Mouse (Mus musculus): ENCODE results near the gene Rap1gds1. TPM values are rescaled to one million over a fixed set of nuclear protein-coding genes. Genes with fewer than 3 reads are reported as not detected.

Gene Rap1gds1
- polyA plus RNA-seq, 1 experiment from 2014 or later: 56.8 TPM

DNA sequence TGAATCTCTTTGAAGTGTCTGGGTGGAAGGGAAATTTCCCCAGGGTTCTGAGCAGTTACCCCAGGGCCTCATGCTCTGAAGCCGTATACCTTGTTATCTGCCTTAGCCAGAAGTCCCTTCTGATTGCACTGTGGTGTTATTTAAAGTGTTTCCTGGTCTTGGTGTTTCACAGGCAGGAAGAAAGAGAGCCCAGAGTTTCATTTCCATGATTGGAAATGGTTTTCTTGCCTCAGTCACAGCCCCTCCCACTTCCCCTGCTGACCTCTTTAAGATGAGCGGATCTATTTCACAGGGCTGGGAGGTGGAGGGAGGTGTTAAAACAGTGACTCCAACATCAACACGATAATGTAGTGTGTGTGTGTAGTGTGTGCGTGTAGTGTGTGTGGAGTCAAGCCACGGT, 181.5 kb downstream of the Rap1gds1 start:
- peaks cover 18% of the 10 kb centered on the region for H3K36me3 ChIP-seq
- peak overlapping the region; percentile 51; the same call in 1 of the 2 replicates for H3K27ac ChIP-seq
- WGBS: 60% methylated on average over 5 of the region's 5 CpGs
- H3K9ac ChIP-seq (replicated peaks): no peak overlapping the region
- ATAC-seq: peak; percentile 64
- peaks cover 21% of the 10 kb centered on the region for H3K4me1 ChIP-seq (replicated peaks)
- H3K27me3 ChIP-seq: no peaks in the 10 kb centered on the region
- H3K4me2 ChIP-seq (replicated peaks): no peak overlapping the region
- no peak overlapping the region for H3K4me3 ChIP-seq (replicated peaks)
- H3K9me3 ChIP-seq: no peaks in the 10 kb centered on the region

DNA sequence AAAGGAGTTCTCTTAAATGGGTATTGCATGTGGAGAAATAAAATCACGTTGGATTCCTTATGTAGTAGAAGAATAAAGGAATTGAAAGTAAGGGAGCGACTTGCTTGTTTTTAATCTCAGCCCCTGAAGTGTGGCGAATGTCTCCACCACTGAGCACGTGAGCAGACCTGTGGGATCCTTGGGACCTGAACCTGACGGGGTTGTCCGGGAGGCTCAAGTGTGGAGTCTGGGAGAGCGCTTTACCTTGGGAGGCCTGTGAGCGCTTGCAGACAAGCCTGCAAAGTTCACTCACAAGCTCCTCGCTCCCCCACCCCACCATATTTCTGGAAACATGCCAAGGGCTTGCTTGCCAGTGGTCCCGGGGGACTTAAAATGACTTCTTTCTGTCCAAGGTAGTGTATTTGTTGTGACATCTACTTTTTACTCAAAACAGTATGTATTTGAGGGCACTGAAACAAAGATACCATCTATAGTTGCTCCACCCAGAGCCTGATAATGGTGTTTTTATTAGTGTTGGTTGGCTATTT, 185.2 kb downstream of the Rap1gds1 start:
- WGBS: 81% methylated on average over 10 of the region's 10 CpGs
- Histone ChIP-seq H3K4me3 (replicated peaks) (no peak overlapping the region), H3K27me3 (no peaks in the 10 kb centered on the region), H3K9ac (replicated peaks) (no peak overlapping the region), H3K9me3 (no peaks in the 10 kb centered on the region), H3K27ac (no peak overlapping the region), H3K36me3 (no peaks in the 10 kb centered on the region), H3K4me1 (replicated peaks) (peaks cover 21% of the 10 kb centered on the region), H3K4me2 (replicated peaks) (no peak overlapping the region)
- 0 out of 2 replicates have a peak, but pooled peaks have one; percentile 43 for ATAC-seq

- no peak overlapping the region for H3K27ac ChIP-seq
- H3K4me1 ChIP-seq (replicated peaks): peaks cover 16% of the 10 kb centered on the region
- H3K36me3 ChIP-seq: no peaks in the 10 kb centered on the region
- H3K9me3 ChIP-seq: no peaks in the 10 kb centered on the region
- ATAC-seq: no peak
- 74% methylated on average over 4 of the region's 4 CpGs for WGBS
- no peaks in the 10 kb centered on the region for H3K27me3 ChIP-seq
- H3K4me3 ChIP-seq (replicated peaks): no peak overlapping the region
- H3K4me2 ChIP-seq (replicated peaks): no peak overlapping the region
- H3K9ac ChIP-seq (replicated peaks): no peak overlapping the region
These were observed 185.8 kb downstream of the Rap1gds1 start for GRCm38 (mm10) chr3:138889214-138889613.

- H3K27ac ChIP-seq: no peak overlapping the region
- no peak overlapping the region for H3K4me2 ChIP-seq (replicated peaks)
- H3K4me1 ChIP-seq (replicated peaks): peaks cover 20% of the 10 kb centered on the region
- ATAC-seq: no peak
- no peaks in the 10 kb centered on the region for H3K27me3 ChIP-seq
- no peak overlapping the region for H3K4me3 ChIP-seq (replicated peaks)
- no peaks in the 10 kb centered on the region for H3K36me3 ChIP-seq
- no peak overlapping the region for H3K9ac ChIP-seq (replicated peaks)
- WGBS: 91% methylated on average over 5 of the region's 5 CpGs
- no peaks in the 10 kb centered on the region for H3K9me3 ChIP-seq
These were observed 188.9 kb downstream of the Rap1gds1 start for GRCm38 (mm10) chr3:138886121-138886520.

DNA sequence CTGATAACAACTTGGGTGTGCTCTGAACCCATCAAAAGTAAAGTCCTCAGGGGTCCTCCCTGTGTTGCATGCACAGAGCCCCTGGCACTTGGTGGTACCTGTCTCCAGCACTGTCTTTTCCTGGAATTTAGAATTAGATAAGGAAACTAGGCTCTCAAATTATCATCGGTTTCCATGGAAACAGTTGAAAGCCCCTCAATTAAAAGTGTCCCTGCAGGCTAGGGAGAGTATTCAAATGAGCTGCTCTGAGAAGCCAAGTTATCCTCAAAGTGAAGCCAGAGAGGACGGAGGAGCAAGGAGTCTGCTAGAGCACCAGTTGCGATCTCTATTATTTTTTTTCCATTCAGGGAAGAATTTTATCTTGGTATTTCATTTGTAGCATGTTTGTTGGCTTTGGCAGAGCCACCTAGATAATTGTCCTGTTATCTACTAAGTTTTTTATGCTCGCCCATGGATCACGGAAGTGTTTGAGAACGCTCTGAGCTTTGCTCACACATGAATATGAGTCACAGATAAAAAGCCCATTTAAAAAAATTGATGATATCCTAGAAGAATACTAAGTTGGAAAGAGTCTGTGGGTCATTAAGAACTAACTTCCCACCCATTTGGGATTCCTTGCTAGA, 193.2 kb downstream of the Rap1gds1 start:
- Histone ChIP-seq H3K9me3 (no peaks in the 10 kb centered on the region), H3K27me3 (no peaks in the 10 kb centered on the region), H3K9ac (replicated peaks) (no peak overlapping the region), H3K4me3 (replicated peaks) (no peak overlapping the region), H3K27ac (peak overlapping the region; percentile 36; the same call in 1 of the 2 replicates), H3K36me3 (peaks cover 3% of the 10 kb centered on the region; the same call in 1 of the 2 replicates), H3K4me1 (replicated peaks) (peaks cover 18% of the 10 kb centered on the region), H3K4me2 (replicated peaks) (no peak overlapping the region)
- WGBS: 68% methylated on average over 6 of the region's 6 CpGs
- ATAC-seq: peak; percentile 74

DNA sequence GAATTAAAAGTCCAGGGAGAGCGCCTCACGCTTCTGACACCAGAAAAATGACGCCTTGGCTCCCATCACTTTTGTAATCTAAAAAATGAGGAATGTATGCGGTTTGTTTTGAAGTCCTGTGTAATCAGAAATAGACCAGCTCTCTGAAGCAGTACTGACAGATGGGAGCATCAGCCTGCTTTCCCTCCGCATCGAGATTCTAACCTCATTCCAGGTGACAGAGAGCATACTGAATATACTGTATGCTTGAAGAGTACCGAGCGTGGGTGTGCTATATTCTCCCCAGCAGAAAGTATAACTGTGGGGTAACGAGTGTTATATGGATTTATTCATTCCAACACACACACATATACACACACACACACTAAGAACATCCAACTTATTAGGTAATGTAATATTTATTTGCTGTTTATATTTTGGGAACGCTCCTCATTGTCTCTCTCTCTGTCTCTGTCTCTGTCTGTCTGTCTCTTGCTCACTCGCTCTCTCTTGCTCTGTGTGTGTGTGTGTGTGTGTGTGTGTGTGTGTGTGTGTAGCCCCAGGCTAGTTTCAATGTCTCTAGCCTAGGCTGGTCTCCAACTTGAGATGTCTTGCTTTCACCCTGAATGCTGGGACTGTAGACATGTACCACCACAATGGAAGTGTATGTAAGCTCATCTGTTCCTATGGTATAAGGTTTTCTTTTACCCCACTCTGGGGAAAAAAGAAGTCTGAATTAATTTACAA, 193.8 kb downstream of the Rap1gds1 start:
- peaks cover 3% of the 10 kb centered on the region; the same call in 1 of the 2 replicates for H3K36me3 ChIP-seq
- ATAC-seq: no peak; the same call in none of the 2 replicates
- H3K27me3 ChIP-seq: no peaks in the 10 kb centered on the region
- H3K27ac ChIP-seq: peak overlapping the region; percentile 36; the same call in 1 of the 2 replicates
- H3K4me1 ChIP-seq (replicated peaks): peaks cover 18% of the 10 kb centered on the region
- 88% methylated on average over 11 of the region's 11 CpGs for WGBS
- no peak overlapping the region for H3K9ac ChIP-seq (replicated peaks)
- no peak overlapping the region for H3K4me2 ChIP-seq (replicated peaks)
- no peak overlapping the region for H3K4me3 ChIP-seq (replicated peaks)
- no peaks in the 10 kb centered on the region for H3K9me3 ChIP-seq

DNA sequence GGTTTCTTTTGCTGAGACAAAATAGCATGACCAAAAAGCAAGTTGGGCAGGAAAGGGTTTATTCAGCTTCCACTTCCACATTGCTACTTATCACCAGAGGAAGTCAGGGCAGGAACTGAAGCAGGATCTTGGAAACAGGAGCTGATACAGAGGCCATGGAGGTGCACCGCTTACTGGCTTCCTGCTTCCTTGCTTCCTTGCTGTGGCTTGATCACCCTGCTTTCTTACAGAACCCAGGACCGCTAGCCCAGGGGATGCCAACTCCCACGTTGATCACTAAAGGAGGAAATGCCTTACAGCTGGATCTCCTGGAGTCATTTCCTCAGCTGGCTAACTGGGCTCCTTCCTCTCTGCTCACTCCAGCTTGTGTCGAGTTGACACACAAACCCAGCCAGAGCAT, 197.3 kb downstream of the Rap1gds1 start:
- Histone ChIP-seq H3K4me2 (replicated peaks) (no peak overlapping the region), H3K9ac (replicated peaks) (no peak overlapping the region), H3K27ac (no peak overlapping the region), H3K4me3 (replicated peaks) (no peak overlapping the region), H3K27me3 (no peaks in the 10 kb centered on the region), H3K36me3 (peaks cover 20% of the 10 kb centered on the region), H3K9me3 (no peaks in the 10 kb centered on the region; the same call in 1 of the 2 replicates), H3K4me1 (replicated peaks) (peaks cover 22% of the 10 kb centered on the region)
- 78% methylated on average over 4 of the region's 4 CpGs for WGBS
- no peak for ATAC-seq

GRCm38 (mm10) chr3:138876931-138877361, 198.1 kb downstream of the Rap1gds1 start:
- Histone ChIP-seq H3K9ac (replicated peaks) (no peak overlapping the region), H3K4me1 (replicated peaks) (peaks cover 15% of the 10 kb centered on the region)
- WGBS: 91% methylated on average over 14 of the region's 14 CpGs

GRCm38 (mm10) chr3:138876418-138876817, 198.6 kb downstream of the Rap1gds1 start:
- H3K27ac ChIP-seq: no peak overlapping the region

More at GRCm38 (mm10) chr3:138876931-138877361, 198.1 kb downstream of the Rap1gds1 start:
- H3K27me3 ChIP-seq: no peaks in the 10 kb centered on the region
- no peaks in the 10 kb centered on the region; the same call in 1 of the 2 replicates for H3K9me3 ChIP-seq
- no peak overlapping the region for H3K4me2 ChIP-seq (replicated peaks)
- no peak overlapping the region for H3K27ac ChIP-seq
- ATAC-seq: no peak
- no peak overlapping the region for H3K4me3 ChIP-seq (replicated peaks)
- peaks cover 20% of the 10 kb centered on the region for H3K36me3 ChIP-seq

DNA sequence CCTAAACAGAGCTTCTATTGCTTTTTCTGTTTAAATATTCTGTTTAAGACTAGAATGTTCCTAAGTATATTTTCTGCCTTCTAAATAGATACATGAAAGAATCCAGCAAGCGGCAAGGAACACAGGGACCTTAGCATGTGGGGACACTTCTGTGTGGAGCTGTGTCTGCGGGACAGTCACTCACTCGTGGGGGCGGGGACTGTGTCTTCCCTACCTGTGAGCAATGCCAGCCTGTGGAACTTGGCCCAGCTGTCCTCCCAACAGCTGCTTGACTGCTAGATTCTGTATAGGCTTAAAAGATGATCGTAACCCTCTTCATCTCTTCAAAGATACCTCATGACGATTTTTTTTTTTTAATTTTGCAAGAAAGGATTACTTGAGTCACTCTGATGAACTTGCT, 199.1 kb downstream of the Rap1gds1 start:
- Histone ChIP-seq H3K4me2 (replicated peaks) (no peak overlapping the region), H3K4me1 (replicated peaks) (peaks cover 5% of the 10 kb centered on the region; the same call in 1 of the 2 replicates), H3K36me3 (peaks cover 20% of the 10 kb centered on the region), H3K9me3 (no peaks in the 10 kb centered on the region; the same call in 1 of the 2 replicates), H3K4me3 (replicated peaks) (no peak overlapping the region), H3K27ac (no peak overlapping the region), H3K27me3 (no peaks in the 10 kb centered on the region), H3K9ac (replicated peaks) (no peak overlapping the region)
- 97% methylated on average over 6 of the region's 6 CpGs for WGBS
- no peak for ATAC-seq

More at GRCm38 (mm10) chr3:138876418-138876817, 198.6 kb downstream of the Rap1gds1 start:
- no peaks in the 10 kb centered on the region for H3K27me3 ChIP-seq
- no peak overlapping the region for H3K4me2 ChIP-seq (replicated peaks)
- no peaks in the 10 kb centered on the region; the same call in 1 of the 2 replicates for H3K9me3 ChIP-seq
- peaks cover 10% of the 10 kb centered on the region for H3K4me1 ChIP-seq (replicated peaks)
- H3K4me3 ChIP-seq (replicated peaks): no peak overlapping the region
- H3K36me3 ChIP-seq: peaks cover 20% of the 10 kb centered on the region
- ATAC-seq: no peak
- H3K9ac ChIP-seq (replicated peaks): no peak overlapping the region
- 85% methylated on average over 10 of the region's 10 CpGs for WGBS

Measured in midbrain, embryonic 13.5 days (tissue).